Mouse (Mus musculus): ENCODE data around the gene Pxylp1.

GRCm38 (mm10) chr9:96787797-96788196, 104.7 kb downstream of the Pxylp1 start:
- no peak for TF ChIP-seq MAFK (IDR thresholded peaks at IDR 0.05; ENCODE audit: insufficient read depth, low read depth, low read length)
- TF ChIP-seq ZNF384 (IDR thresholded peaks at IDR 0.05; ENCODE audit: low read depth, low read length): no peak
- no peak for TF ChIP-seq HCFC1 (IDR thresholded peaks at IDR 0.05; ENCODE audit: borderline replicate concordance, insufficient read depth, low read length)

Measured in ES-E14 (cell line).